Mouse (Mus musculus): Measurements from ENCODE around the gene Hist1h2ap. TPM values are rescaled to one million over a fixed set of nuclear protein-coding genes. Genes with fewer than 3 reads are reported as not detected.
"Not testable (repeated sequence)": the region's sequence is repeated elsewhere in the genome, so short reads cannot be mapped to it uniquely, and the experiment has no call there.

Hist1h2ap gene
- total and polyA plus RNA-seq, 3 experiments = 653 to 13,644 (median 2,134) TPM

GRCm38 (mm10) chr13:21831418-21832394 is 1.6 kb downstream of the Hist1h2ap start, which contains the start of gene Hist1h4n:
Hist1h4n (minus strand) TSS chr13:21832196.
- not testable (repeated sequence) for H3K9me3 ChIP-seq (replicated peaks); H3K27me3 ChIP-seq (ENCODE audit: insufficient read depth, low read length); H3K4me1 ChIP-seq (ENCODE audit: insufficient read depth, low read depth, low read length); DNase-seq (ENCODE audit: low spot score); H3K36me3 ChIP-seq (replicated peaks); H3K4me3 ChIP-seq (ENCODE audit: low read depth, low read length)
- TF ChIP-seq POLR2AphosphoS5 (IDR thresholded peaks at IDR 0.05; ENCODE audit: insufficient replicate concordance, low read depth, low read length) = 0 out of 2 replicates have a peak, but pooled peaks have one; percentile 56
- peak; percentile 43 for ATAC-seq (ENCODE audit: extremely low read depth, insufficient number of reproducible peaks, low FRiP score, poor library complexity, severe bottlenecking)

GRCm38 (mm10) chr13:21830344-21830743 is 3.0 kb downstream of the Hist1h2ap start:
- Histone ChIP-seq H3K9me3 (replicated peaks) (no peaks in the 10 kb centered on the region), H3K4me3 (ENCODE audit: low read depth, low read length) (no peak overlapping the region), H3K36me3 (replicated peaks) (no peaks in the 10 kb centered on the region), H3K4me1 (ENCODE audit: insufficient read depth, low read depth, low read length) (peaks cover 6% of the 10 kb centered on the region; the same call in 1 of the 2 replicates), H3K27me3 (ENCODE audit: insufficient read depth, low read length) (no peaks in the 10 kb centered on the region)
- TF ChIP-seq POLR2AphosphoS5 (IDR thresholded peaks at IDR 0.05; ENCODE audit: insufficient replicate concordance, low read depth, low read length) = no peak; the same call in 1 of the 2 replicates
- no peak for TF ChIP-seq TAL1 (conservative IDR thresholded peaks at IDR 0.05; ENCODE audit: low read depth, low read length)
- ATAC-seq (ENCODE audit: extremely low read depth, insufficient number of reproducible peaks, low FRiP score, poor library complexity, severe bottlenecking) = no peak
- DNase-seq (ENCODE audit: low spot score) = no peak

- ATAC-seq (ENCODE audit: extremely low read depth, insufficient number of reproducible peaks, low FRiP score, poor library complexity, severe bottlenecking) (no peak), DNase-seq (ENCODE audit: low spot score) (no peak)
- Histone ChIP-seq H3K36me3 (replicated peaks) (no peaks in the 10 kb centered on the region), H3K4me1 (ENCODE audit: insufficient read depth, low read depth, low read length) (peaks cover 9% of the 10 kb centered on the region; the same call in 1 of the 2 replicates), H3K4me3 (ENCODE audit: low read depth, low read length) (no peak overlapping the region), H3K9me3 (replicated peaks) (no peaks in the 10 kb centered on the region), H3K27me3 (ENCODE audit: insufficient read depth, low read length) (no peaks in the 10 kb centered on the region)
- TF ChIP-seq GATA2 (IDR thresholded peaks at IDR 0.05; ENCODE audit: borderline replicate concordance, low read depth, low read length) = no peak
- no peak for TF ChIP-seq CTCF (IDR thresholded peaks at IDR 0.05; ENCODE audit: low read depth, low read length)
- TF ChIP-seq GATA1 (IDR thresholded peaks at IDR 0.05; ENCODE audit: borderline replicate concordance, low read length) = no peak
- TF ChIP-seq POLR2AphosphoS5 (IDR thresholded peaks at IDR 0.05; ENCODE audit: insufficient replicate concordance, low read depth, low read length) = no peak
- TF ChIP-seq TAL1 (conservative IDR thresholded peaks at IDR 0.05; ENCODE audit: low read depth, low read length) = no peak
Observed at GRCm38 (mm10) chr13:21828511-21828910, 4.8 kb downstream of the Hist1h2ap start.

GRCm38 (mm10) chr13:21820082-21820890 is 13.0 kb downstream of the Hist1h2ap start:
- H3K36me3 ChIP-seq (replicated peaks); H3K27me3 ChIP-seq (ENCODE audit: insufficient read depth, low read length); H3K9me3 ChIP-seq (replicated peaks); H3K4me3 ChIP-seq (ENCODE audit: low read depth, low read length); DNase-seq (ENCODE audit: low spot score): not testable (repeated sequence)
- peaks cover 13% of the 10 kb centered on the region; the same call in 1 of the 2 replicates for H3K4me1 ChIP-seq (ENCODE audit: insufficient read depth, low read depth, low read length)
- peak; percentile 28; the same call in 1 of the 2 replicates for ATAC-seq (ENCODE audit: extremely low read depth, insufficient number of reproducible peaks, low FRiP score, poor library complexity, severe bottlenecking)

- H3K9me3 ChIP-seq (replicated peaks); H3K36me3 ChIP-seq (replicated peaks); H3K27me3 ChIP-seq (ENCODE audit: insufficient read depth, low read length); DNase-seq (ENCODE audit: low spot score); H3K4me3 ChIP-seq (ENCODE audit: low read depth, low read length); H3K4me1 ChIP-seq (ENCODE audit: insufficient read depth, low read depth, low read length): not testable (repeated sequence)
- ATAC-seq (ENCODE audit: extremely low read depth, insufficient number of reproducible peaks, low FRiP score, poor library complexity, severe bottlenecking) = peak; percentile 47; the same call in 1 of the 2 replicates
Observed at GRCm38 (mm10) chr13:21812092-21812491, 21.2 kb downstream of the Hist1h2ap start.

- H3K4me1 ChIP-seq (ENCODE audit: insufficient read depth, low read depth, low read length); H3K9me3 ChIP-seq (replicated peaks); H3K27me3 ChIP-seq (ENCODE audit: insufficient read depth, low read length); DNase-seq (ENCODE audit: low spot score); H3K4me3 ChIP-seq (ENCODE audit: low read depth, low read length); H3K36me3 ChIP-seq (replicated peaks): not testable (repeated sequence)
- ATAC-seq (ENCODE audit: extremely low read depth, insufficient number of reproducible peaks, low FRiP score, poor library complexity, severe bottlenecking) = peak; percentile 29
Observed at GRCm38 (mm10) chr13:21811539-21811938, 21.8 kb downstream of the Hist1h2ap start, which contains the start of gene Hist1h4m. Hist1h4m (plus strand) TSS chr13:21811746.

- not testable (repeated sequence) for H3K27me3 ChIP-seq (ENCODE audit: insufficient read depth, low read length); H3K36me3 ChIP-seq (replicated peaks); H3K9me3 ChIP-seq (replicated peaks); DNase-seq (ENCODE audit: low spot score); H3K4me3 ChIP-seq (ENCODE audit: low read depth, low read length); H3K4me1 ChIP-seq (ENCODE audit: insufficient read depth, low read depth, low read length)
- 0 out of 2 replicates have a peak, but pooled peaks have one; percentile 16 for ATAC-seq (ENCODE audit: extremely low read depth, insufficient number of reproducible peaks, low FRiP score, poor library complexity, severe bottlenecking)
Observed at GRCm38 (mm10) chr13:21811074-21811473, 22.2 kb downstream of the Hist1h2ap start.

- not testable (repeated sequence) for H3K9me3 ChIP-seq (replicated peaks); H3K4me1 ChIP-seq (ENCODE audit: insufficient read depth, low read depth, low read length); DNase-seq (ENCODE audit: low spot score); H3K4me3 ChIP-seq (ENCODE audit: low read depth, low read length); H3K36me3 ChIP-seq (replicated peaks); H3K27me3 ChIP-seq (ENCODE audit: insufficient read depth, low read length)
- ATAC-seq (ENCODE audit: extremely low read depth, insufficient number of reproducible peaks, low FRiP score, poor library complexity, severe bottlenecking) = peak; percentile 83
Observed at GRCm38 (mm10) chr13:21810073-21810472, 23.2 kb downstream of the Hist1h2ap start, which contains the start of the genes Hist1h2bq and Hist1h2ao. Hist1h2bq (minus strand) TSS chr13:21810197. Hist1h2ao (plus strand) TSS chr13:21810465.

GRCm38 (mm10) chr13:21803058-21803457 is 30.2 kb downstream of the Hist1h2ap start:
- H3K36me3 ChIP-seq (replicated peaks); DNase-seq (ENCODE audit: low spot score); H3K4me1 ChIP-seq (ENCODE audit: insufficient read depth, low read depth, low read length); H3K9me3 ChIP-seq (replicated peaks); H3K4me3 ChIP-seq (ENCODE audit: low read depth, low read length); H3K27me3 ChIP-seq (ENCODE audit: insufficient read depth, low read length): not testable (repeated sequence)
- peak; percentile 66 for ATAC-seq (ENCODE audit: extremely low read depth, insufficient number of reproducible peaks, low FRiP score, poor library complexity, severe bottlenecking)

GRCm38 (mm10) chr13:21797163-21797562 is 36.1 kb downstream of the Hist1h2ap start:
- not testable (repeated sequence) for H3K9me3 ChIP-seq (replicated peaks); H3K27me3 ChIP-seq (ENCODE audit: insufficient read depth, low read length); H3K4me3 ChIP-seq (ENCODE audit: low read depth, low read length); H3K4me1 ChIP-seq (ENCODE audit: insufficient read depth, low read depth, low read length); H3K36me3 ChIP-seq (replicated peaks); ATAC-seq (ENCODE audit: extremely low read depth, insufficient number of reproducible peaks, low FRiP score, poor library complexity, severe bottlenecking); DNase-seq (ENCODE audit: low spot score)
